Mouse (Mus musculus): ENCODE results near the gene Vasp.

Gene Vasp

DNA sequence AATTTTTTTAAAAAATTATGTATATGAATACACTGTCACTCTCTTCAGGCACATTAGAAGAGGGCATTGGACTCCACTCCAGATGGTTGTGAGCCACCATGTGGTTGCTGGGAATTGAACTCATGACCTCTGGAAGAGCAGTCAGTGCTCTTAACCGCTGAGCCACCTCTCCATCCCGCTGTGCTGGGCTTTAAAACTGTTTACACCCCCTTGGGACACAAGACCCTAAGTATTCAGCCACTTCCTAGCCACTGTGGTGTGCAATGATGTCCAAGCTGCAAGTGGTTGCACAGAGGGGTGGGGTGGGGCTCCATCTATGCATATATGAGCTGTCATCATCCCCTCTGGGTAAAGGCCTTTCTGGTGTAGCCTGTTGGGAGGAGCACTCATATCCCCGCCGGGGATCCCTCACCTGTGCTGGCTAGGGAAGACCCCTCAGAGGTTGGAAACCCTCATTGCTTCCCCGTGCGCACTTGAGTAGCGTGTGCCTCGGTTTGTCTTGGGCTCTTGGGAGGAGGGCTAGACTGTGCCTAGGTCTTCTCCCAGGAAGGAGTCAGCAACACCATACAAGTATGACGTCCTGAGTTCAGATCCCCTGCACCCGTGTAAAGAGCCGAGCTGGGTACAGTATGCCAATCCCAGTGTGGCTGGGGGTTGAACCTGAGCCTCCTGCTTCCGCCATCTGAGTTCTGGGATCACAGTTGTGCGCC lies 63.3 kb downstream of the Vasp start:
- no peak for DNase-seq

All from cerebellum, postnatal 36 days (tissue).